Mouse (Mus musculus) right cerebral cortex, postnatal 14 days (tissue): ENCODE measurements around the gene Slc26a3.

Experiments
- DNase-seq: peaks from one replicate; pipeline ENCODE4 v3.0.0; 2022

Gene Slc26a3

DNA sequence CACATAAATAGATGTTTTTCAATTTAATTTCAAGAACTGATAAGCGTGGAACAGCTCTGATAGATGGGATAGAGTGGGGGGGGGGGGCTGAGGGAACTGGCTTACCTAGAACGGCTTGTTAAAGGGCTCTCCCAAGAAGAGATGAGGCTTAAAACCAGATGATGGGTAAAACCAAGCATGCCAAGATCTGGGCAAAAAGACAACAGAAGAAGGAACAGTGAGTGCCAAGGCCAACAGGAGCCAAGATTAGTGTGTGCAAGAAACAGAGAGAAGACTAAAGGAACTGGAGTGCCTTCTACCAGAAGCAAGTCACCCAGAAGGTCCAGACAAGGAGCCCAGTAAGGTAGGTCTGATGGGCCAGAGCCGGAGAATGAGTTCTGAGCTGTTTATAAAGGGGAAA is at the start of gene Slc26a3:
Gene Slc26a3 (plus strand): TSS at position 301 of the 400 bp plus-strand sequence.
- no peak for DNase-seq

DNA sequence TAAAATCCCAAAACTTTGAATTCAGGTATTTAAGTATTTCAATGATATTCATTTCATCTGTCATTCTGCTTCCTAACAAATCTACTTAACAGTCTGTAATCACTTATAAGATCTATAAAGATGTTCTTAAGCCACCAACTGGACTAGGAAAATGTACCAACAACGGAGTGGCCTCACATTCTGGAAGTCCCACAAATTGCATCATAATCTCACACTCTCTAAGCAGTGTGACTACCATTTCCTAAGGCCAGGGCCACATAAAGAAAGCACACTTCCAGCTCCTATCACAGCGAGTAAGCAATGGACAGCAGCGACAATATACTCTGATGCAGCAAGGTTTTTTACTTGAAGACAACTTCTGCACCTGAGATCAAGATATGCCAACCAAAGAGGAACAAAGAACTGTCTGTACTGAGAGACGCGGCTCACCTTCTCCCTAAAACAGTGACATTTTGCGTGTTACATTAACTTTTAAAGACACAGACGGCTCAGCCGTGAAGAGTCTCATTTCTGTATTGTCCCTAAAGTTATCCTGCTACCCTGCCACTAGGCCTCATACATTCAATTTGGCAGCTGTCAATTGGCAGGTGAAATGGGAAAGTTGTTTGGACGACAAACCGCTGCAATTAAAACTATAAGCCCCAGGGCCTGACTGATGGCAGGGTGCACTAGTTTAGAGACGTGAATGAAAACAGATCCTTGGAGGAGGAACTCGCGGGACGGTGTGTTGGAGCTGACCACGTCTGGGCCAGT is 40.3 kb upstream of the Slc26a3 start:
- DNase-seq = no peak

DNA sequence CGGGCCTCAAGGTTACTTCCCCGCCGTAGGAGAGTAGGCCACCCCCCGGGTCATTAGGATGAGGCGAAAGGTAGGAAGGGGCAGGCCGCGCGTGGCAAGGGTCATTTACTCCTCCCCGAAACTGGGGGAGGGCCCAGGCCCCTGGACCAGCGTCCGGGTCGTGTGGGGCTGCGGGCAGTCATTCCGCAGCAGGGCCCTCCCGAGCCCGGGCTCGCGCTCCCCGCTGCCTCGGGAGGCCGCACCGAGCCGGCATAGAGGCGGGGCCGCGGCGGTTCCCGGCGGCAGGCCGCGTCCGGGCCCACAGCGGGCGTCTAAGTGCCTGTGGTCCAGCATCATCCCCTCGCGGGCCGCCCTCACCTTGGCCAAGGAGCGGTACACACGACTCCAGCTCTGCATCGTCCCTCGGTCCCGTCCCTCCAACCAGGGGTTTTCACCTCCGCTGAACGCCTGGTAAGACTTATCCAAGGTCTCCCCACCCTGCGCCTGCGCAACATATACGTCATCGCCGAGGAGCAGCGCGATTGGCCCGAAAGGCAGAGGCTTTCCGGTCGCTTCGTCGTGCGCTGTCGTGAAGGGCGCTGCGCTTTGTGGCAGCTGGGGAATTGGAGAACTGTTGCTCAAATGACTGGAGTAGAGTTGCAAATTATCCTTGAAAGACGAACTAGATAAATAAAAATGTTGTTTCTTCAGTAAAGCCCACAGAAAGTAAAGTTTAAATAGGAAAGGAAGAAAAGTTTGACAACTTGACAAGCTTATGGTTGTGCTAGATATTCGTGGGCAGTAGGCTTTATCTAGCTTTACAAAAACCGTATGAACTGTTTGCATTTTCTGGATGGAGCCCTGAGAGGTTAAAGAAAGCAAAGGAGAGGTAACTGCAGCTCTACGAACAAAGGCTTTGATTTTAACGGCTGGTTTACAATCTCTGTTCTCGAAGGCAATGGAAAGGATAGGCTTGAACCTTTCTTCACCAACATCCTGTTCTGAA is 39.4 kb upstream of the Slc26a3 start, which contains the start of gene Dld:
Gene Dld (minus strand): TSS at position 510 of the 985 bp plus-strand sequence.
- peak; percentile 97 for DNase-seq

DNA sequence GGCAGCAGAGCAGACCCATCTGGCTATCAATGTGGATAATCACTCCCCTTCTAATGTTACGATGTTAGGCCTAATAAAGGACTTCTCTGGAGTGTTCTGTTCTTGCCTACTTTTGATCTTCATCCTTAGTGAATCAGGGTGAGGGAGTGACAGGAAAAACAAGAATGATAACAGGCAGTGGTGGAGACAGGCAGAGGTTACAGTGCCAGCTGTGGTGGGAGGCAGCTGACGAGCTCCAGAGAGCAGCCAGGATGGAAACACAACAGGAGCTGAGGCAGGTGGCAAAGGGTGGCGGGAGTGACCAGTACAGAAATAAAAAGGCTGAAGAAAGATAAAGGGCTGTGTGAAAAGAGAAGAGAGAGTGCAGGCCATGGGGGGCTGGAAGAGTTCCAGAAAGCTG is 24.2 kb upstream of the Slc26a3 start:
- DNase-seq = no peak

DNA sequence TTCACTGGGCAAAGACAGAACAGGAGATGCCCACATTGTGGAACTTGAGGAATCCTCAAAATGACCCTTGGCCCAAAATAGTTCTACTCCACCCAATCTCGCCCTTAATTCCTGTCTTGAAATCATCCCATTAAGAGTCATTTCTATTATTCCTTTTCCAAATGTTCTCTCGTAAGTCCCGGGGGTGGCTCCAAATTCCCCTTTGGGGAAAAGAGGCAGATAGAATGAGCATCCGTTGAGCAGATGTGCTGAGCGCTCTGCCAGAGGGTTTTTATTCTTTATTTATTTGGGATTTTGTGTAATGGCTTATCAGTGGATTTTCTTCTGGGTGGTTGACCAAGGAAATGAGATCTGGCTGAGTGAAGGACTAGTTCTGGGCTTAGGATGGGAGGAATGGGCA is 22.9 kb upstream of the Slc26a3 start:
- no peak for DNase-seq

DNA sequence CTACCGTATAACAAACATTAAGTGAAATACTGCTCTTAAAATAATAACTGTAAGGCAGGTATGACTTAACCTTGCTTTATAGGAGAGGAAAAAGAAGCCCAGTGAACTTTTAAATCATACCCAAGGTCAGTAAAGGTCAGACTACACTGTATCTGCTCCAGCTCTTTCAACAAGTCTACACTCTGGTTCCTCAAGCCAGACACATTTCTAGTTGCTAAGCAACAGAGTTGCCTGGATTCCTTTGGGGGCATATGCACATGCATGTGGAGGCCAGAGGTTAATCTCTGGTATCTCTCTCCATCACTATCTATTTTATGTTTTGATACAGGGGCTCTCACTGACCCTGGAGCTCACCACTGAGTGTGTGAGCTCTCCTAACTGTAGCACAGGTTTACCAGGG is 21.6 kb upstream of the Slc26a3 start:
- DNase-seq = no peak

DNA sequence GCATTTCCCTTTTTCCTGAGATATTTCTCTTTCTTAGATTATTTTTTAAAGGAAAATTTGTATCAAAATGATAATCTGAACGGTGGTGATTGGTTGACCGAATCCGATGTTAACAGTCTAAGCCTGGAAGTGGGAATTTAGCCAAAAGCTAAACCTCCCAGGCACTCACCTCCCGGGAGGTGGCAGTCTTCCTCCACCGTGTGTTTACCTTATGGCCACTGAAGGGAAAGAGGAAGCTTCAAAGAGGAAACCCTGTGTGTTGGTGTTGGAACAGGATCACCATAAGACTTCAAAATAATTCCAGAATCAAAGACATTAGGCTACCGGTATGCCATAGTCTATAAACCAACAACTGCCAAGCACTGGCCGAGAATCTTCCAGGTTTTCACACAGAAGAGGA is 21.0 kb upstream of the Slc26a3 start:
- DNase-seq = no peak

DNA sequence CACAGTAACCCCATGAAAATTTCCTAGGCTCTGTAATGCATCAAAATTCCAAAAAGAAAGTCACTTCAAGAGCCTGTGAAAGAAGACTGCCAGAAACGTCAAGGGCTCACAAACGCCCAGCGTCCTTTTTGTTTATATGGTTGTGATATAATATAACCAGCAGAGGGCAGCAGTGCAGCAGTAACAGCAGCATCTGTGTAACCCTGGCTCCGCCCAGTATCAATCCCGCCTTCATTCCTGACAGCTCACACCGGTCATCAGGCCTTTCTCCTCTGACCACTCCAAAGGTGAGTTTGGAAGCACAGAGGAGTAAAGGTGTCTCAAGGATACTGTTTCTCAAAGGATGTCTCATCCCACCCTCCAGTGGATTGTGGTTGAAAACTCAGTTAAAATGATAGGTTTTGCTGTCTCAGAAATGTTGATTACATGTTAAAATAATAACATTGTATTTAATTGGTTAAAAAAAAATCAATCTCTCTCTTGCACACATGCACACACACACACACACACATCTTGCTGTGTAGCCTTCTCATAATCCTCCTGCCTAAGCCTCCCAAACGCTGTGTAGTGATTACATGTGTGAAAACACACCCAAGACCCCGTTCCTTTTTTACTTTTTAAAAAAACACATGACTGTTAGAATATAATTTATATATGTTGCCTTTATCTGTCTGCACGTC is 15.9 kb upstream of the Slc26a3 start:
- DNase-seq = peak; percentile 56

DNA sequence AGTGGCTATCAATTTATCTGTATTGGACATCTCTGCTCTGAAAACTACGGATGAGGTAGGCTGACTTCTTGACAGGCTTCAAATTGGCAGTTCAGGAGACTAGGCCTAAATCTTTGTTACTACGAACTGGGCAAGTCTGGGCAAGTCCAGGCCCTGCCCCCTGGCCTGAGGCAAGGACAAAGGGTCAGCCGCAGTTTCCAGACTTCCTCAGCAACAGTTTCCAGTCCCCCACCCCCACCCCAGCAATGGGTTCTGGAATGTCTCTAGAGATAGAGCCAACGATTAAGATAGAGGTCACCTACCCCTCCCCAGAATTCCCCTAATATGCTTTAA is 15.4 kb upstream of the Slc26a3 start:
- no peak for DNase-seq

DNA sequence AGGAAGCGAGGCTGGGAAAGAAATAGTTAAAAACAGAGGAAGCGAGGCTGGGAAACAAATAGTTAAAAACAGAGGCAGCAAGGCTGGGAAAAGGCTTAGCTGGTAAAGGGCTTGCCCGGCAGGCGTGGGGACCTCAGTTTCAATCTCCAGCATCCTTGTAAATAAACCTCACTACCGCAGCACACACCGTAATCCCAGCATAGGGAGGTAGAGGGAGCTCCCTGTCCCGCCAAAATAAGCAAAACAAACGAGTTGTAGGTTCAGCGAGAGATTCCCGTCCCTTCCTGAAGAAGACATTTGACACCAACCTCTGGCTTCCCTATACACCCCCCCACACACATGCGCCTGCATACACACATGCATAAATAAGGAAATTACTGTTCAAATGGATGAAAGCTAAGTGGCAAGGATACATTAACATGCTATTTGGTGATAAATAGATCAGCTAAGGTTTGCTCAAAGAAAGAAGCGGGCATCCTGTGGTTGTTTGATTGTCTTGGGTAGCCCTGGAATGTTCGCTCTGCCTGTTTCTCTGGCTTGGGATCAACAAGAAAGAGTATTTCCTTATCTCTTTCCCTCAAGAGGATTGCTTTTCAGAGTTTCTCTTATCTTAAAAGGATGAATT is 14.2 kb upstream of the Slc26a3 start:
- DNase-seq = no peak

DNA sequence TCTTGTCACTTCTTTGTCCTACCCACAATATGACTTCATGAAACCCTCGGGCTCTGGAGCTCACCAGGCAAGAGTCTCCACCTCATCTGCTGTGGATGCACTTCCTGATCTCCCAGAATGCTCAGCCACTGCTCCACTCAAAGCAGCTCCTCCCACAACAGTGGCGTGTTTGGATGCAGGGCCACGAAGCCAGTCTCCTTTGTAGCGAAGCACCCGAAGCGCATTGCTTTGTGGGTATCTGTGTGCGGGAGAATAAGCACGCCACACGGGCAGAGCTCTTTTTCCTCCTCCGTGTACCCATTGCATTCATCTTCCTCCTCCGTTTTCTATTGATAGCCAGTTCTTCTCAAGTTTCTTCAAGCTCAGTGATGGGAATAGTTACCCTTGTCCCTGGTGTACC is 13.4 kb upstream of the Slc26a3 start:
- no peak for DNase-seq

DNA sequence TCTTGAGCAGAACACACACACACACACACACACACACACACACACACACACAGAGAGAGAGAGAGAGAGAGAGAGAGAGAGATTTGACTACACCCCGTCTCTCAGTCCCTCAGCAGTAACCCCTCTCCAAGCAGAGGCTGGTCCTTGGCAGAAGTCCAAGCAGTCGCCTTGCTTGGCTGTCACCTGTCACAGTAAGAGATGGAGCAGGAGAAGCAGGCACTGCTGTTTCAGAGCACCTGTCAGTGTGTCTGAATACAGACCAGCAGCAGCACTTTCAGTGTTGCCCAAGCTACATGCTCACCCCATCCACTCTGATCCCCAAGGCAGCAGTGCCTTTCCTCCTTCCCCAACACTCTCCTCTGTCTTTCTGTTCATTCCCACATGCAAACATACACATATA is 9.8 kb upstream of the Slc26a3 start:
- DNase-seq = peak; percentile 19

DNA sequence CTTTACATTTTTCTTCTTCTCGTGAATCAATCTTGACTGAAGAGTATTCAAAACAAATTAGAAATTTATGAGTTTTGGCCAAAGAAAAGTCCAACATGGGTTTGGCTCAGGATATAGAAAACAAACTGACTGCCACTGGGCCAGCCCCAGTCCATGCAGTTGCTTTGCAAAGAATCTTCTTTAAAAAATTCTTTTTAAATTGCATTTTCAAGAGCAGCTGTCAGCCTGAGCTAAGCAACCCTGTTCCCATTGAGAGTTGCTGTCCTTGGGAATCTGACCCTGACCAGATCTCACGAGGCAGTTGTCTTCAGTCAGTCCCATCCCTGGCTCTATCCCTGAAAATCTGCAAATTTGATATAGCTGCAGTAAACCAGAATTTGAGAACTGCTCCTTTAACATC is 8.2 kb upstream of the Slc26a3 start:
- no peak for DNase-seq

DNA sequence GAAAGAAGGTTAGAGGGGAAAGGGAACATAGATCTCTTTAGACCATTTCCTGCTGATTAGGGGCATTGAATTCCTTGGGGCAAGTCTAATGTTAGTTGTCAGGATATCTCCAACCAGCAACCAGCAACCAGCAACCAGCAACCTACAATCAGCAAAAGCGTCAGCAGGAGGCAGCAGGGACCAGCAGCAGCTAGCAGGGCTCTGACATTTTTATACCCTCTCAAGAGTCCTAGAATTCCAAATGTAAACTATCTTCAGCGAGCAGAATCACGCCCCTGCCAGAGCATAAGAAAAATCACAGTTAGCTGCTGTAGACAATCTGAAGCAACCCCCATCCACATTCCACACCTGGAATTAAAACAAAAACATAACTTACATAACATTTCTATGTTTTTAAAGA is 3.4 kb upstream of the Slc26a3 start:
- DNase-seq = no peak

DNA sequence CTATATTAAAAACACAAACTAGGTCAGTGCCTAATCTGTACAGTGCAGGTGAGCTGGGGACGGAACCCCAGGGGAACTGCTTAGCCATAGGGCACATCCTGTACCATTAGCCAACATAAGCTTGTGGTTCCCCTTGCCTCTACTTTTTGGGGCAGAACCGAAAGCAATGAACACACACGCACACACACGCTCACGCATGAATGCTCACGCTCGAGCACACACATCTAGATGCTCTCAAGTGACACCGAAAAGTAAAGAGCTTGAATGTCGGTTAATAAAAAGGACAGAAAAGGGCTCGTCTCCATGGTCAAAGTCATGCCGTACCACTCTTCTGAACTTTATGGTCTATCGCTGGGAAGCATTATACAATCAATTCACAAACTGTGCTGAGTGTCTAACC is 1.0 kb downstream of the Slc26a3 start:
- DNase-seq = no peak

DNA sequence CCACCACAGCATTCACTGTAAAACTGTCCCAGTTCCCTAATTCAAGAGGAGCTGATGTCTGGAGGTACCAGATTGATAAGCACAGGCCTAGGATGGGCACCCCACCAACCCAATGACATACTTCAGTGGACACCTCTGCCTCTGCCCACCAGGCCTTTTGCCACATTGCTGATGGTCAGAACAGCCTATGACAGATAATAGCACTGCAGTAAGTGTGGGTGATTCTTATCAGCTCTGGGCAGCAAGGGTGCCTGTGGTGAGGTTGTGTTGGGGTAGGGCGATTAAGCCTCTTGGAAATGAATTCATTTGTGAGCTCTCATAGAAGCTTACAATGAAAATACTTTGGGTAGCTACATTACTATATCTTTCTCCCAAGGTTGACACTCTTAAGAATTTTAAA is 5.2 kb downstream of the Slc26a3 start:
- no peak for DNase-seq

DNA sequence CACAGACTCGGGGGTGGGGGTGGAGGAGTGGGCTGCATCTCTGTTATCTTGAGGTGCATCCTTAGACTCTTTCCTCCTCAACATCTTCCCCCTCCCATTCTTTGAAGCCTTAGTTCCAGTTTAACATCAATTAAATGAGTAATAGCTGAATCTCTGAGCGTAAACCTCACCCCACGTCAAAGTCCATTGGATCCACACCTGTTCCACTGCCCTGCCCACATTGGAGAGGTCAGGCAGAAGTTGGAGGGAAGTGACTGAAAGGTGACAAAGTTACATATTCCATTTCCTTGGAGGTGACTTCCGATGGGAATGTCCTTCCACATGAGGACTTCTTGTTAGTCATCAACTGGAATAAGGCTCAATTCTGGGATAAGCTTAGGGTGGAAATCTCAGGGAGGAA is 7.0 kb downstream of the Slc26a3 start:
- no peak for DNase-seq

DNA sequence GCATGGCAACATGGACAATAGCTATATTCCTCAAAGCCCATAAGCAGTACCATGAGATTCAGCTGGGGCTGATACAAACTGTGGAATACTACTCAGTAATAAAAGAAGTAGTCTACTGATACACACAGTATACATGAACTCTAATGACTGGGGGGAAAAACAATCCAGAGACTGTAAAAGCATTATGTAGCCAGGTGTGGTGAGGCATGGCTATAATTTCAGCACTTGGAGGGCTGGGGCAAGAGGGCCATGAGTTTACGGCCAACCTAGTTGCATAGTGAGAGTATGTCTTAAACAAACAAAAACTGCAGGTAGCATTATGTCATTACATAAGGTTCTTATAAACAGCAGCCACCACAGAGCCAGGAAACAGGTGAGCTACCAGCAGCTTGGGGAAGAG is 10.2 kb downstream of the Slc26a3 start:
- no peak for DNase-seq

DNA sequence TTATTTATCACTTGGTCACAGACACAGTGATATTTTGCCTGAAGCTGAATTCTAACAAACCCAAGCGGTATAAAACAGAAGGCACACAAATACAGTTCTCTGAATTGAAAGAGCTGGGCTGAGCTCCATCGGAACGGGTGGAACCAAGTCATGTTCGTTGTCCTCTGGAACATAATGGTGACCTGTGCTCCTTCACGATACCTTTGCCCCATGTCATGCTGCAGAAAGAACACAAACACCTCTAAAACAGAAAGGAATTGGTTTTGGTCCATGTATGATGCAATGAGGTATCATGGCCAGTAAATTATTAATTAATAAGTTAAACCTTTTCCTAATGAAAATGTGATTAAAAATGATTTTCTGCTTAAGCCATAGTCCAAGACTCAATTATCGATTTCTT is 11.3 kb downstream of the Slc26a3 start:
- DNase-seq = no peak

DNA sequence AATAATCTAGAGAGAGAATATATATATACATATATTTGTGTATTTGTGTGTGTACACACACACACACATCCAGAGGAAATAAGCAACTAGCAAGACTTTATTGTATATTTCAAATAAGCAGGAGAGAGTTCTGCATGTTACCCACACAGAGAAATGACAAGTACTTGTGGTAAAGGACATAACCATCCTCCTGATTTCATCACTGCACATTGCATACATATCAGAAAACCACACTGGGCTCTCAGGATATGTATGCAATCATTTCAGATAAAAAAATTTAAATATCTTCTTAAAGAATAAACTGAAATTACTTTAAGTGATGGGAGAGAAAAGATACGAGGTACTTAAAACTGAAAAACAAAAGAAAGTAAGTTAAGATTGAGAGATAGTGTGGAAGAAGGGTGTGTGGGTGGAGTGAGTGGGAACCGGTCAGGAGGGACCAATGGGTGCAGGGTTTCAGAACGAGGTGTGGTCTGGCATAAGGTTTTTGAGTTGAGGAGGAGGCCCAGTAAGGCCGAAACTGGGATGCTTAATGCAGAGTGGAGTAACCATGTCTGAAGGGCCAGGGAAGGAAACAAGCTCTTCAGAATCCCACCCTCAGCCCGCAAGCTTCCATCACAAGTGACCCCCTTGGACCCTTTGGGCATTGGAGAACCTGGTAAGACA is 14.0 kb downstream of the Slc26a3 start:
- DNase-seq = no peak

DNA sequence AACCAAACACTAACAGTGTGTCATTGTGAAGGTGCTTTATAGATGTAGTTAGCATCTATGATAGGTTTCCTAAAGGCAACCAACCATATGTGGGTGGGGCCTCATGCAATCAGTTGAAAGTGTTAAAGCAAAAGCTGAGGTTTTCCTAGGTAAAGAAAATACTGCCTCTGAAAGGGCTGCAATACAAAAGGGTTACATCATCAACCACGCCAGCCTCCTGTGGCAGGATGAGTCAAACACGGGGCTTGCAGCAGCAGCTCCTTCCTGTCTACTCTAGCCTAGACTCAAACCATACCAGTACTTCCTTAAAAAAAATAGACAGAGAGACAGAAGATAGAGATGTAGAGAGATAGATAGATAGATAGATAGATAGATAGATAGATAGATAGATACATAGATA is 25.3 kb downstream of the Slc26a3 start:
- no peak for DNase-seq

DNA sequence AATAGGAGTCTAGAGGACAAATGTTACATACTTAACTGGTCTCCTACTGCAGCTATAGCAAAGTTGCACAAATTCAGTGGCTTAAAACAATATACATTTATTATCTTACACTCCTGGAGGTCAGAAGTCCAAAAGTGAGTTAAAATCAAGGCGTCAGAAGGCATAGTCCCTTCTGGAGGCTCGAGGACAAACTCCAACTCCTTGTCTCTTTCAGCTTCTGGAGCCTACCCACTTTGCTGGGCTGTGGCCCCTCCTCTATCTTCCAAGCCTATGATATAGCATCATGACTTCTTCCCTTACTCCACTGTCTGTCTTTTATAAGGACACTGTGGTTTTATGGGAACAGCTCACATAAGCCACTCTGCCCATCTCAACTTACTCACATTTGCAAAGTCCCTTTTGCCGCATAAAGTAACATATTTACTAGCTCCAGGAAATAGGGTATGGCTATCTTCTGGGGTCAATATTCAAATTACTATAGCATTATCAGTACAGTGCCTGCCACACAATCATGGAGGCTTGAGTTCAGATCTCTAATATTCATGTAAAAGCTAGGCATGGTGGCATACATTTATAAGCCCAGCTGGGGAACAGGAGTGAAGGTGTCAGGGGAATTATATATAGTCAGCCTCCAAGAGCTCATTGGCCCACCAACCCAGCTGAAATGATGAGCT is 31.4 kb downstream of the Slc26a3 start:
- DNase-seq = no peak
